Mouse (Mus musculus): ENCODE data around the gene Elk3.
A peak's percentile ranks its signal among the peaks of the same experiment; 100 is the strongest.

Gene Elk3

GRCm38 (mm10) chr10:93293621-93294020, 17.3 kb downstream of the Elk3 start:
- DNase-seq (ENCODE audit: inconsistent ontology term): no peak

- peak; percentile 72 for DNase-seq (ENCODE audit: inconsistent ontology term)
These were observed 19.1 kb downstream of the Elk3 start for GRCm38 (mm10) chr10:93291843-93292242.

GRCm38 (mm10) chr10:93291352-93291751, 19.6 kb downstream of the Elk3 start:
- peak; percentile 79 for DNase-seq (ENCODE audit: inconsistent ontology term)

- DNase-seq (ENCODE audit: inconsistent ontology term): no peak
These were observed 21.5 kb downstream of the Elk3 start for GRCm38 (mm10) chr10:93289404-93289803.

- peak; percentile 79 for DNase-seq (ENCODE audit: inconsistent ontology term)
These were observed 22.6 kb downstream of the Elk3 start for GRCm38 (mm10) chr10:93288336-93288735.

GRCm38 (mm10) chr10:93287551-93288145, 23.3 kb downstream of the Elk3 start:
- DNase-seq (ENCODE audit: inconsistent ontology term): peak; percentile 91

- no peak for DNase-seq (ENCODE audit: inconsistent ontology term)
These were observed 25.4 kb downstream of the Elk3 start for GRCm38 (mm10) chr10:93285489-93285888.

GRCm38 (mm10) chr10:93283258-93283657, 27.7 kb downstream of the Elk3 start:
- DNase-seq (ENCODE audit: inconsistent ontology term): no peak

- no peak for DNase-seq (ENCODE audit: inconsistent ontology term)
These were observed 28.4 kb downstream of the Elk3 start for GRCm38 (mm10) chr10:93282526-93282964.

- DNase-seq (ENCODE audit: inconsistent ontology term): no peak
These were observed 29.8 kb downstream of the Elk3 start for GRCm38 (mm10) chr10:93281092-93281491.

- no peak for DNase-seq (ENCODE audit: inconsistent ontology term)
These were observed 30.3 kb downstream of the Elk3 start for GRCm38 (mm10) chr10:93280586-93280985.

- DNase-seq (ENCODE audit: inconsistent ontology term): no peak
These were observed 31.9 kb downstream of the Elk3 start for GRCm38 (mm10) chr10:93279062-93279461.

GRCm38 (mm10) chr10:93278361-93278760, 32.6 kb downstream of the Elk3 start:
- no peak for DNase-seq (ENCODE audit: inconsistent ontology term)

GRCm38 (mm10) chr10:93276857-93277256, 34.1 kb downstream of the Elk3 start:
- DNase-seq (ENCODE audit: inconsistent ontology term): no peak

GRCm38 (mm10) chr10:93276349-93276763, 34.6 kb downstream of the Elk3 start:
- DNase-seq (ENCODE audit: inconsistent ontology term): peak; percentile 96

- peak; percentile 98 for DNase-seq (ENCODE audit: inconsistent ontology term)
These were observed 35.5 kb downstream of the Elk3 start for GRCm38 (mm10) chr10:93275212-93276136.

- DNase-seq (ENCODE audit: inconsistent ontology term): no peak
These were observed 36.6 kb downstream of the Elk3 start for GRCm38 (mm10) chr10:93274277-93274696.

- peak; percentile 91 for DNase-seq (ENCODE audit: inconsistent ontology term)
These were observed 37.7 kb downstream of the Elk3 start for GRCm38 (mm10) chr10:93272986-93273982.

GRCm38 (mm10) chr10:93271831-93272230, 39.1 kb downstream of the Elk3 start:
- DNase-seq (ENCODE audit: inconsistent ontology term): peak; percentile 70

GRCm38 (mm10) chr10:93270889-93271460, 40.0 kb downstream of the Elk3 start:
- no peak for DNase-seq (ENCODE audit: inconsistent ontology term)

- DNase-seq (ENCODE audit: inconsistent ontology term): no peak
These were observed 41.2 kb downstream of the Elk3 start for GRCm38 (mm10) chr10:93269744-93270143.

Data from Muller cell, postnatal 12 days (primary cell).